Mouse (Mus musculus) heart, postnatal 0 days (tissue): ENCODE results near the gene Irf2bpl. TPM values are rescaled to one million over a fixed set of nuclear protein-coding genes. Genes with fewer than 3 reads are reported as not detected.

ENCODE experiments used
- ATAC-seq: fragments of 200-750 bp; cut with Nextera tagmentation; 2 replicates; pipeline ENCODE4 v1.8.0; 2017; ENCODE audit warnings: low read depth, moderate number of reproducible peaks, moderate library complexity; ENCODE audit not compliant: insufficient read depth
- DNase-seq: peaks from one replicate; pipeline ENCODE4 v3.0.0-alpha.2; 2016; ENCODE audit warnings: low spot score
- H3K27ac ChIP-seq: fragments of 300-500 bp; sonication (generic); 2 replicates; pipeline ENCODE4 v1.5.1; 2014; ENCODE audit warnings: low read depth, mild to moderate bottlenecking
- H3K27me3 ChIP-seq: fragments of 300-500 bp; sonication (generic); 2 replicates; pipeline ENCODE4 v1.6.1; 2014; ENCODE audit warnings: low read length, mixed read lengths; ENCODE audit not compliant: control insufficient read depth, insufficient read depth
- H3K36me3 ChIP-seq: fragments of 300-500 bp; sonication (generic); replicated peaks from 2 replicates; pipeline ENCODE4 v1.6.1; 2014; ENCODE audit warnings: low read length, mixed read lengths; ENCODE audit not compliant: control insufficient read depth, insufficient read depth
- H3K4me1 ChIP-seq: fragments of 300-500 bp; sonication (generic); 2 replicates; pipeline ENCODE4 v1.6.1; 2014; ENCODE audit warnings: antibody characterized with exemption; ENCODE audit not compliant: control insufficient read depth, insufficient read depth
- H3K4me2 ChIP-seq: fragments of 300-500 bp; sonication (generic); 2 replicates; pipeline ENCODE4 v1.6.1; 2014; ENCODE audit warnings: low read depth, mild to moderate bottlenecking, low read length, moderate library complexity
- H3K4me3 ChIP-seq: fragments of 300-500 bp; sonication (generic); 2 replicates; pipeline ENCODE4 v1.5.1; 2014; ENCODE audit warnings: low read depth, low read length
- H3K9ac ChIP-seq: fragments of 300-500 bp; sonication (generic); replicated peaks from 2 replicates; pipeline ENCODE4 v1.6.1; 2014; ENCODE audit warnings: low read depth, low read length, mixed read lengths
- H3K9me3 ChIP-seq: fragments of 300-500 bp; sonication (generic); replicated peaks from 2 replicates; pipeline ENCODE4 v1.6.1; 2016; ENCODE audit warnings: low read length; ENCODE audit not compliant: control insufficient read depth
- CTCF ChIP-seq: IDR thresholded peaks from 2 replicates; pipeline ENCODE4 v1.5.1; 2016; ENCODE audit warnings: antibody characterized with exemption, control low read depth, low read depth
- EP300 ChIP-seq: IDR thresholded peaks from 2 replicates; pipeline ENCODE4 v1.6.1; 2016; ENCODE audit warnings: antibody characterized with exemption, low read depth
- WGBS: fragments of 180-500 bp; shearing (Covaris S2); extraction: QIAGEN DNeasy Blood & Tissue Kit; methylation state at CpG from one replicate; pipeline ENCODE4 v1.1.7; 2014; 5-methylcytosine and 5-hydroxymethylcytosine counted together
- polyA plus RNA-seq: library from polyadenylated mRNA; unstranded; fragments of >200 nt; fragmentation: Nextera tagmentation; extraction: Ambion mirVana; gene quantifications from 2 replicates; pipeline ENCODE4 v1.2.1, GENCODE M21; 2015
- total RNA-seq: library from RNA; depleted of rRNA; stranded (reverse); fragments of >200 nt; gene quantifications from 2 replicates; pipeline ENCODE4 v1.2.3, GENCODE M21; 2014; ENCODE audit warnings: low replicate concordance

The Irf2bpl gene
- total and polyA plus RNA-seq, 2 experiments from 2014 or later, result 30.0 to 74.0 TPM

- H3K36me3 ChIP-seq, result no peaks in the 10 kb centered on the region
- H3K4me1 ChIP-seq, result peaks cover 7% of the 10 kb centered on the region; the same call in 1 of the 2 replicates
- H3K9ac ChIP-seq, result no peak overlapping the region
- 12% methylated on average over 4 of the region's 4 CpGs for whole genome bisulfite sequencing
- no peak overlapping the region for H3K4me2 ChIP-seq
- no peak overlapping the region for H3K4me3 ChIP-seq
- TF ChIP-seq CTCF (peak; percentile 87), EP300 (no peak)
- no peak overlapping the region for H3K27ac ChIP-seq
- ATAC-seq (no peak), DNase-seq (peak; percentile 73)
- no peaks in the 10 kb centered on the region for H3K9me3 ChIP-seq
- no peaks in the 10 kb centered on the region for H3K27me3 ChIP-seq
These were observed 20.6 kb upstream of the Irf2bpl start for GRCm38 (mm10) chr12:86905203-86905602.

- no peak overlapping the region for H3K9ac ChIP-seq
- TF ChIP-seq CTCF, result no peak
- TF ChIP-seq EP300, result no peak
- WGBS, result 80% methylated on average over 11 of the region's 11 CpGs
- no peaks in the 10 kb centered on the region for H3K36me3 ChIP-seq
- H3K9me3 ChIP-seq, result no peaks in the 10 kb centered on the region
- DNase-seq (no peak), ATAC-seq (no peak)
- H3K27me3 ChIP-seq, result no peaks in the 10 kb centered on the region
- H3K4me3 ChIP-seq, result no peak overlapping the region
- peaks cover 18% of the 10 kb centered on the region for H3K4me1 ChIP-seq
- 0 out of 2 replicates have a peak overlapping the region, but pooled peaks have one; percentile 9 for H3K27ac ChIP-seq
- H3K4me2 ChIP-seq, result no peak overlapping the region
These were observed 19.5 kb upstream of the Irf2bpl start for GRCm38 (mm10) chr12:86903828-86904806.

GRCm38 (mm10) chr12:86899461-86900179, 15.0 kb upstream of the Irf2bpl start:
- Histone ChIP-seq H3K4me3 (no peak overlapping the region), H3K4me1 (peaks cover 55% of the 10 kb centered on the region), H3K9me3 (no peaks in the 10 kb centered on the region), H3K36me3 (no peaks in the 10 kb centered on the region), H3K27me3 (no peaks in the 10 kb centered on the region), H3K27ac (peak overlapping the region; percentile 78), H3K9ac (peak overlapping the region; percentile 9; the same call in 1 of the 2 replicates), H3K4me2 (peak overlapping the region; percentile 18)
- TF ChIP-seq EP300 (no peak), CTCF (no peak)
- WGBS, result 36% methylated on average over 11 of the region's 11 CpGs
- ATAC-seq, result no peak; the same call in 1 of the 2 replicates
- peak; percentile 60 for DNase-seq

- Histone ChIP-seq H3K9ac (0 out of 2 replicates have a peak overlapping the region, but pooled peaks have one; percentile 2), H3K36me3 (no peaks in the 10 kb centered on the region), H3K4me3 (no peak overlapping the region), H3K27ac (peak overlapping the region; percentile 96), H3K27me3 (no peaks in the 10 kb centered on the region), H3K9me3 (no peaks in the 10 kb centered on the region), H3K4me2 (no peak overlapping the region), H3K4me1 (peaks cover 61% of the 10 kb centered on the region)
- DNase-seq (no peak), ATAC-seq (no peak)
- TF ChIP-seq EP300 (no peak), CTCF (no peak)
- 76% methylated on average over 3 of the region's 3 CpGs for WGBS
These were observed 13.8 kb upstream of the Irf2bpl start for GRCm38 (mm10) chr12:86898448-86898847.

- ATAC-seq (no peak), DNase-seq (no peak)
- Histone ChIP-seq H3K27ac (peak overlapping the region; percentile 96), H3K27me3 (no peaks in the 10 kb centered on the region), H3K4me3 (no peak overlapping the region), H3K9ac (peak overlapping the region; percentile 50; the same call in 1 of the 2 replicates), H3K4me2 (no peak overlapping the region), H3K9me3 (no peaks in the 10 kb centered on the region), H3K4me1 (peaks cover 68% of the 10 kb centered on the region), H3K36me3 (no peaks in the 10 kb centered on the region)
- 54% methylated on average over 7 of the region's 7 CpGs for WGBS
- TF ChIP-seq EP300 (no peak), CTCF (no peak)
These were observed 13.2 kb upstream of the Irf2bpl start for GRCm38 (mm10) chr12:86897769-86898273.
